Mouse (Mus musculus): Measurements from ENCODE around the gene Agap3.

The Agap3 gene

DNA sequence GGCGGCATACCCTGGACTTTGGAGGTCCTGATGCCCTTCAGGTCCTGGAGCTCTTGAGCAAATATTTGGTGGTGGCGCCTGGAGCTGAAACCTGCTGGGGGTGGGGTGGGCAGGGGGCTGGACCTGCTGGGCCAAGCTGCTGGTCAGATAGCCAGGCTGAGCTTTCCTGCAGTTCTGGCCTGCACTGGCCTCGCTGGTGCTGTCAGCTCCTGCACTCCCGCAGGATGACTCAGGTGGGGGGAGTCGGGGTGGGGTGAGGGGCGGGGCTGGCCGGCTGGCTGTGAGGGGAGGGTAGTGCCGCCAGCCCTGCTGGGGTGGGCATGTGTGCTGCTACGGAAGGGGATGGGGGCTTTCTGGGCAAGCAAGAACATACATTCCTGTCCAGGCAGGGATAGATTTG is 23.4 kb upstream of the Agap3 start:
- no peak for DNase-seq (ENCODE audit: low read depth)

DNA sequence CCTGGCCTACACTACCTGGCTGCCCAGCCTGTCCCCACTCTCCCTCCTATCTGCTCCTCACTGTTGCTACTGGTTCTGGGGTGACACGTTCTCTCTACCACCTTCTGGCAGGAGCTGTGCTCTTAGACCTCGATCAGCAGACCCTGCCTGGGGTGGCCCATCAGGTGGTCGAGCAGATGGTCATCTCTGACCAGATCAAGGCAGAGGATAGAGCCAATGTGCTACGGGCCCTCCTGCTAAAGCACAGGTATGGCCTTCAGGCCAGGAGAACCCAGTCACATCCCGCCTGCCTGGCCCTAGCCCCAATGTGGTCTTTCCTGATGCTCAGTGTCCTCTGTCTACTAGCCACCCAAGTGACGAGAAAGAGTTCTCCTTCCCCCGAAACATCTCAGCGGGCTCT is 18.0 kb upstream of the Agap3 start:
- DNase-seq (ENCODE audit: low read depth), result no peak

DNA sequence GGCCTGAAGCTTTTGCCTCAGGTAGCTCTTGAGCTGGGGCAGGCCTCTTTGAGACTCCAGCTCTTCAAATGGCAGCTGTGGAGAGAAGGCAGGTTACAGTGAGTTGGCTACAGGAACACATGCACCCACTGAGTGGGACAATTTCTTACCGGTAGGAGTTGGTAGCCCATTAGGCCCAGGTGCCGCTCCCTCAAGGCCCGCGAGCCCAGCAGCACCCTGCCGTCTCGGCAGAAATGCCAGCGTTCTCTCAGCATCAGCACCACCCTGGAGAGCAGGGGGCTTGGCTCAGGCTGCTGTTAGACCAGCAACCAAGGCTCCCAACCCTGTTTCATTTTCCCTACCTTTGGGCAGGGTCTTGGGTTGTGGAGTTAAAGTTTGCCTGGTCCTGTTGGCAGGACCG is 10.8 kb upstream of the Agap3 start:
- DNase-seq (ENCODE audit: low read depth), result no peak

DNA sequence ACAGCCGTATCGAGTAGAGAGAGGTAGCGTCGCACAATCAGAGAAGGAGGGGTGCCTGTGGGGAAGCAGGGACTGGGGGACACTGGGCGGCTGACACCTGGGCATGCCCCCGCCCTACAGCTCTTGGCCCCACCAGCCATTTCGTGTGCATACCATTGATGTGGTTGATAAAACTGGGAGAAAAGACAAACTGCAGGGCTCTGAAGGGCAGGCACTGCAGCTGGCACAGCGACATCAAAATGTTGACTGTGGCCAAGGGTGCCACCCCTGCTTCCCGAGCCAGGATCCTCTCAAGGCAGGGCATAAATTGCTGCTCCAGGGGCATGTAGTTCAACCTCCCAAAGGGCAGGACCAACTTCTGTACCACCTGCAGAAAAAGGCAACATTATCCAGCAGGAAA is 9.9 kb upstream of the Agap3 start:
- DNase-seq (ENCODE audit: low read depth), result no peak

DNA sequence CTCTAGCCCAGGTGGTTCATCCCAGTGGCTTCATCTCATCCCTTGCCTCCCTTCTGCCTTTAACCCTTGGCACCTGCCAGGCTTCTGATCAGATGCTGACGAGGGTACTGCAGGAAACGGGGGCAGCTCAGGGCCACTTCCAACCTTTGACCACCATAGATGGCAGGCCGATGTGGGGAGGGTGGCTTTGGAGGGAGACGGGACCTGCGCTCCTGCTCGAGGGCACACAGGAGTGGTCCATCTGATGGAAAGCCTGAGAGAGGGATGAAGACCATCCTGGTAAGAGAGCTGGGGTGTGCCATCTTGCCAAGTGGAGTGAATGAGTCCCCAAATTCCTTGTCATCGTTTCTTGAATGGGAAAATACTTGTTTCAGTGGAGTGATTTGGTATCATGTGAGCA is 8.8 kb upstream of the Agap3 start:
- no peak for DNase-seq (ENCODE audit: low read depth)

GRCm38 (mm10) chr5:24443927-24444326 is 8.1 kb upstream of the Agap3 start:
- DNase-seq (ENCODE audit: low read depth), result no peak

DNA sequence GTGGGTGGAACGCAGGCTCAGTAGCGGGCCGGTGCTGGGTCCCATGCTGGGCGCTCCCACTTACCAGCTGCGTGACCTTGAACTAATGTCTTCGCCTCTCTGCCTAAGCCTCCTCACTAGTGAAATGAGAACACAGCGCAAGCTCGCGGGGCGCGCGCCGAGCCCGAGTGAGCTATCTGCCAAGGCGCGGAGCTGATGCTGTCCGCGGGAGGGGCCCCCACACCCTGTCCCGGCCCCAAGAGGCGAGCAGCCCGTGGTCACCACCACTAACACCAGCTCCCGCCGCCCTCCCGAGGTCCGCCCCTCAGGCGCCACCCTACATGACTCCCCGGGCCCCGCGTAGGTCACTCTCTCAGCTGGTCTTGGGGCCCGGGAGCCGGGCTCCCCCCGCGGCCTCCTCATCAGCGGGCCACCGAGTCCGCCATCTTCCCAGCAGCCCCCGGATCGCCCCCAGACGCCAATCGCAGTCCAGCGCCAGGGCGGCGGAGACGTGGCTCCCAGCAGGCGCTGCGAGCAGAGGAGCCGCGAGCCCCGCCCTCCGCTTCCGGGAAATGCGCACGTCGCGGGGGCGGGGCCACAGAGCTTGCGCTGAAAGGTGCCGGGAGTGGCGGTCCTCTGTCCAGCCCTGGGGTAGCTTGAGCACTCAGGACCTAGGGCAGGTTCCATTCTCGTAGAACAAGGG is 7.1 kb upstream of the Agap3 start, which contains the start of gene Fastk:
TSS of gene Fastk (minus strand) at position 542 of the 682 bp plus-strand sequence.
- peak; percentile 92 for DNase-seq (ENCODE audit: low read depth)

- DNase-seq (ENCODE audit: low read depth), result no peak
Measured at GRCm38 (mm10) chr5:24445428-24446080, 6.4 kb upstream of the Agap3 start.

- DNase-seq (ENCODE audit: low read depth), result no peak
Measured at GRCm38 (mm10) chr5:24446630-24447029, 5.3 kb upstream of the Agap3 start.

DNA sequence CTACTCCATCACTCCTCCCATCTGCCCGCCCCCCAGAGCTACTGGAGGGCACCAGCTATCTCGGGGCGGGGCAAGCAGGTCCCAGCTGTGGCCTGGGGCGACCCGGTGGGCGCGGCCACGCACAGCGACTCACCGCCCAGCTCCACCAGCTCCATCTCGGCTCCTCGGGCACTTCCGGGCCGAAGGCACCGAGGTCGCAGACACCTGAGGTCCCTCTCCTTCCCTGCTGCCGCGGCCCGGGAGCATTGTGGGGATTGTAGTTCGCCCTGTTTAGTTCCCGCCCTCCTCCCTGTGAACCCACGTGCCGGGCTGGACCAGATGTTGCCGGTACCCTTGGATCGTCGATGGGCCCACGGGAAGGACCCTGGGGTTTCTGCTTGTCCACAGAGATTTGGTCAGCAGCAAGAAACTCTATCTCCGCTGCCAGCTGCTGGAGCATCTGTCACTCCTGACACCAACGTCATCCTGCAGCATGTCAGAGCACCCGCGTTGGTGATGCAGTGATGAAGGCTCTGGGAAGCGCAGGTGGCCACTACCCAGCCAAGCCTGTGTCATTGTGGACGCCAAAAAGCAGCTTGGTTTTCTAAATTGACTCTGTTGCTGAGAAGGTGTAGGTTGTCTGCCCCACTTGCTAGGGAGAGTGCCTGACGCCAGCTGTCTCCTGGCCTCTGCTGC is 4.2 kb upstream of the Agap3 start, which contains the start of gene Tmub1:
TSS of gene Tmub1 (minus strand) at position 231 of the 675 bp plus-strand sequence.
- DNase-seq (ENCODE audit: low read depth), result peak; percentile 87

GRCm38 (mm10) chr5:24451264-24452029 is 530 bp upstream of the Agap3 start:
- DNase-seq (ENCODE audit: low read depth), result peak; percentile 92

DNA sequence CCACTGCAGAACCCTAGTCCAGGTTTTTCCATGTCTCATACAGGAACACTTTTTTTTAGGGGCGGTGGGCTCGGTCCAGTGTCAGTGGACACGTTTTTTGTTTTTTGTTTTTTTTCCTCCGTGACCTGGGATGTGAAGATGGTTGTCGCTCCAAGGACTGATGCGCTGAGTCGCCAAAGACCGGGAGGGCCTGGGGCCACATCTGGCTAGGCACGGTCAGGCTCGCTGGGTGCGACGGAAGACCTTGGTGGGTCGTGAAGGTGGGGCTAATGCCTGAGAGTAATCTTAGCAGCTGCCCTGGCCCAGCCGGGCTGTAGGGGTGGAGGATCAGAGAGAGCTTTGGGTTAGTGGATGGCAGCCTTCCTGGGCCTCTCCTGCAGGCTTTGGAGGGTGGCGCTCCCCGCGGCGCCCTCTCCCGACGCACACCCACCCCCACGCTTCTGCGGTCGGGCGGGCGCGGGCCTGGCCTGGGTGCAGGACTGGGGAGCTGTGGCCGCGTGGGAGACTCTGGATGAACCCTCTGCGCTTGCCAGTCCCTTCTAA is 785 bp downstream of the Agap3 start:
- DNase-seq (ENCODE audit: low read depth), result no peak

DNA sequence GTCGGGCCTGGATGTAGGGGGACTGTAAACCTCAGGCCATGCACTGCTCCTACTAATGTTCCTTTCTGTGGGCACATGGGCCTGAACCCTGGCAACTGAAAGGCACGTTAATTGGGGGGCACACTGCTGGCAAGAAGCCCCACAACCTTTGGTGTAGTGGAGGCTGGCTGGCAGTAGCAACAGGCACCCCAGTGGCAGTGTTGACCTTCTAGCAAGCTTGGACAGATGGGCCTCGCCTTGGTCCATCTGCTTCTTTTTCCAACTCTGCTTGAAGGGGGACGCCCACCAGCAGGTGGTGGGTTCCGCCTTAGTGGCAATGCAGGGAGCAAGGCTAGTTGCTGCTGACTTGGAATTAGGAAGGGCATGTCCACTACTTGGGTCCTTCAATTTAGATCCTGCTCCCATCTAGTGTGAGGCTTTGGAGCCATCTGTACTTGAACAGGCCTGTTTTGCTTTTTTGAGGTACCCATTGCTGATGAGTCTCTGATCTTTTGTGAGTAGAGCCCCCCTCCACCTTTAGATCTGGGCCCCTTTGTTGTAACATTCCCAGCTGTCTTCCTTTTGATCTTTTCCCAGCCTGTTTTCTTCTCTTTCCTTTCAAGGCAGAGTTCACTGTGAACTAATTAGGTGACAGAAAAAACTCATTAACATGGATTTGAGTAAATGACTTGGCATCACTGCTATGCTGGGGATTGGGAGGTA is 1.5 kb downstream of the Agap3 start:
- DNase-seq (ENCODE audit: low read depth), result no peak

DNA sequence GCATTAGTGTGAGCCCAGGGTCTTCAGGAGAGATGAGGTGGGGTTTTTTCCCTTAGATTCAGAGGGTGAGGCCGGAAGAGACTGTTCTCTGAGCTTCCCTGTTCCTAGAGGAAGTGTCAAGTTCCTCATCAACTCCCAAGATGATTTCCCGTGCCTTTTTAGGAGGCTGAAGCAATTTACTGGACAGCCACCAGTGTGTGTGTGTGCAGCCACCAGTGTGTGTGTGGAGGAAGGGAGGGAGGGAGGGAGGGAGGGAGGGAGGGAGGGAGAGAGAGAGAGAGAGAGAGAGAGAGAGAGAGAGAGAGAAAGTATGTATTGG is 2.0 kb downstream of the Agap3 start:
- DNase-seq (ENCODE audit: low read depth), result no peak

- no peak for DNase-seq (ENCODE audit: low read depth)
Measured at GRCm38 (mm10) chr5:24455076-24455475, 3.1 kb downstream of the Agap3 start.

DNA sequence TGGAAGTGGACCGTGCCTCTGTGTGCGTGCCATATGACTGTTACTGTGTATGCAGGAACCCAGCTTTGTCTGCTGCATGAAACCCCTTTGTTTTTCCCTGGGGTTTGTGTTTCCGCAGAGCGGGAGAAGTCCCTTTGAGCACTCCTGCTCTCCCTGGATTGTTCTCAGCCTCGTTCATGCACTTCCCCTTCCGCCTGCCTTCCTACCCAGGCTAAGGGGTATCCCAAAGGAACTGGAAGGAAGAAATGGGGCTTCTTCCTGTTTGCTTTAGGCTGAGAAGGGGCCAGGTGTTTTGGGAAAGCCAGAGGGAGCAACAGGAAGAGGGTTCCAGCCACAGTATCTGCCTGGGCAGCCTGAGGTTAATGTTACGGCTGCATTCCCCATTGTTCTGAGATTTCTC is 3.6 kb downstream of the Agap3 start:
- no peak for DNase-seq (ENCODE audit: low read depth)

- no peak for DNase-seq (ENCODE audit: low read depth)
Measured at GRCm38 (mm10) chr5:24466762-24467161, 14.8 kb downstream of the Agap3 start.

- peak; percentile 88 for DNase-seq (ENCODE audit: low read depth)
Measured at GRCm38 (mm10) chr5:24470600-24470999, 18.6 kb downstream of the Agap3 start.

DNA sequence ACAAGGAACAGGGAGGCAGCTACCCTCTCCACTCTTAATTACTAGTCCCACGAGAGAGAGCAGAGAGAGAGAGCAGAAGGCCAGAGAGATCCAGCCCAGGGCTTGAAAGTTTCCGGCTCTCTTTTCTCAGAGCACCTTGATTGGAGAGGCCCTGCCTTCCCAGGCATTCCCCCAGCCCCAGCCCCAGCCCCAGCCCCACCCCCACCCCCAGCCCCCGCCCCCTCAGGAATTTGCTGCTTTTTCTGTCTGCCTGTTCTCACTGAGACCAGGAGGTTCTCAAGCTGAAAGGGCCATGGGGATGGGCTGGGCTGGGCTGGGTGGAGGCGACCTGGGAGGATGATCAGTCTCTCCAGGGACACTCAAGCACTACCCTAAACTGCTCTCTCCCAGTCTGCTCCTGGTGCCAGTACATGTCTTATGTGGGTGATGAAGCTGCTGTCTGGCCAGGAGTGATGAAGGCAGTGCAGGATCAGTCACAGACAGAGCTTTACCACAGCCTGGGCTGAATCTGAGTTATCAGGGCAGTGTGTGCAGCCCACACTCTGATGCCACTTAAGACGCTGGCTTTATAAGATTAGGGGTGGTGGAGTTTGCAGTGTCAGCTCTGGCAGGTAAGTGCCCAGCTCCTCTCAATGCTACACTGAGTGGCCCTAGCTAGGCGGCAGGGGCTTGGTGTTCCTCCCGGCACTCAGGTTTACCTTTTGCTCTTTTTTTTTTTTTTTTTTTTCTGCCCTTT is 21.1 kb downstream of the Agap3 start:
- DNase-seq (ENCODE audit: low read depth), result no peak

DNA sequence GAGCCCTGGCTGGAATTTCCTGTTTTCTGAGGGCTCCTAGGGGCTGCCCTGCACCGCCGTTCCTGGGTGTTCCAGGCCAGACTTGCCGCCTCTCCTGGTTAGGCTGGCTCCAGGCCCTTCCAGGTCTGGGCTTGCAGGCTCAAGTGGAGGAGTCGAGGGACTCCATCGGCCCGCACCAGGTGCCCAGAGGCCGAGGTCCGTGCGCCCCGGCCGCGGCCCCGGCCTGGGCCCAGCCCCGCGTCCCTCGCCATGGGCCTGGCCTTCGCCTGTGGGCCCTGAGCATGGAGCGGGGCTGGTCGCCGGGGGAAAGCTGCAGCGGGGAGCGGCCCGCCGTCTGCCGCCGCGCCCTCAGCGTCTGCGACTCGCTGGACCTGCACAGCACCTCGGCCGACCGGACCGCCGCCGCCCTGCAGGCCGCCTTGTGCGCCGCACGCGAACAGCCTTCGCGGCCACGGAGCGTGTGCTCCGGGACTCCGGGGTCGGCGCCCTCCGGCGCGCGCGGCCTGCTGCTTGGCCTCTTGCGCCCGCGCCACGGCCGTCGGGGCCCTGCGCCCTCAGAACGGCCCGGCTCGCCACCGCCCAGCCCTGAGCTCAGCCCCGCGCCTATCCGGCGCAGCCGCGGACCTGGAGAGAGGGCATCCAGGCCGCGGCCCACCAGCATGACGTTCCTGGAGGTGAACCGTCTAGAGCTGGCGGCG is 22.2 kb downstream of the Agap3 start:
- DNase-seq (ENCODE audit: low read depth), result no peak
